Mouse (Mus musculus): ENCODE results near the gene Tuba3a.

Tuba3a gene

GRCm38 (mm10) chr6:125266091-125266490 lies 19.8 kb downstream of the Tuba3a start:
- DNase-seq (ENCODE audit: low read depth), result no peak

- no peak for DNase-seq (ENCODE audit: low read depth)
Measured at GRCm38 (mm10) chr6:125265239-125265638, 20.6 kb downstream of the Tuba3a start.

GRCm38 (mm10) chr6:125264219-125264618 lies 21.6 kb downstream of the Tuba3a start:
- DNase-seq (ENCODE audit: low read depth), result no peak

- DNase-seq (ENCODE audit: low read depth), result no peak
Measured at GRCm38 (mm10) chr6:125260006-125260555, 25.8 kb downstream of the Tuba3a start.

GRCm38 (mm10) chr6:125256222-125256966 lies 29.4 kb downstream of the Tuba3a start:
- DNase-seq (ENCODE audit: low read depth), result no peak

GRCm38 (mm10) chr6:125255516-125256044 lies 30.3 kb downstream of the Tuba3a start:
- DNase-seq (ENCODE audit: low read depth), result no peak

- no peak for DNase-seq (ENCODE audit: low read depth)
Measured at GRCm38 (mm10) chr6:125253863-125254715, 31.8 kb downstream of the Tuba3a start.

GRCm38 (mm10) chr6:125252711-125253110 lies 33.1 kb downstream of the Tuba3a start:
- DNase-seq (ENCODE audit: low read depth), result no peak

GRCm38 (mm10) chr6:125252285-125252684 lies 33.6 kb downstream of the Tuba3a start:
- no peak for DNase-seq (ENCODE audit: low read depth)

- no peak for DNase-seq (ENCODE audit: low read depth)
Measured at GRCm38 (mm10) chr6:125244551-125244950, 41.3 kb downstream of the Tuba3a start.

GRCm38 (mm10) chr6:125241566-125241965 lies 44.3 kb downstream of the Tuba3a start:
- DNase-seq (ENCODE audit: low read depth), result no peak

GRCm38 (mm10) chr6:125240617-125241016 lies 45.2 kb downstream of the Tuba3a start:
- DNase-seq (ENCODE audit: low read depth), result no peak

- no peak for DNase-seq (ENCODE audit: low read depth)
Measured at GRCm38 (mm10) chr6:125239547-125239946, 46.3 kb downstream of the Tuba3a start.

GRCm38 (mm10) chr6:125238396-125238795 lies 47.4 kb downstream of the Tuba3a start:
- DNase-seq (ENCODE audit: low read depth), result no peak

GRCm38 (mm10) chr6:125237421-125237820 lies 48.4 kb downstream of the Tuba3a start:
- no peak for DNase-seq (ENCODE audit: low read depth)

- no peak for DNase-seq (ENCODE audit: low read depth)
Measured at GRCm38 (mm10) chr6:125236782-125237181, 49.1 kb downstream of the Tuba3a start, which contains the start of gene Cd27. Cd27 (minus strand) TSS chr6:125237010.

- no peak for DNase-seq (ENCODE audit: low read depth)
Measured at GRCm38 (mm10) chr6:125236341-125236740, 49.5 kb downstream of the Tuba3a start.

GRCm38 (mm10) chr6:125234520-125234828 lies 51.4 kb downstream of the Tuba3a start:
- no peak for DNase-seq (ENCODE audit: low read depth)

GRCm38 (mm10) chr6:125233816-125234519 lies 51.9 kb downstream of the Tuba3a start:
- no peak for DNase-seq (ENCODE audit: low read depth)

GRCm38 (mm10) chr6:125232516-125232915 lies 53.3 kb downstream of the Tuba3a start:
- no peak for DNase-seq (ENCODE audit: low read depth)

- DNase-seq (ENCODE audit: low read depth), result no peak
Measured at GRCm38 (mm10) chr6:125232045-125232437, 53.8 kb downstream of the Tuba3a start.

Measured in c-Kit-positive CD71-positive TER-119-negative erythroid progenitor cells, embryonic 14.5 days (primary cell).